Comparison of ENCODE assay signal across 26 mouse cellular contexts in genomic region chr8:115921889-115922288, GRCm38 (mm10).
A peak's percentile ranks its signal among the peaks of the same experiment; 100 is the strongest.
DNase-seq lines count a peak whose midpoint lies in the region; ATAC-seq and TF ChIP-seq lines count a peak whose summit lies in the region.
"Had no signal": no experiment of that assay in that cellular context is flagged by ENCODE, and none has a peak within 500 bp of the region (broad histone marks: within the 10 kb centered on the region; RNA-seq: fewer than 3 reads in every experiment).

No protein-coding gene starts in this region.

- TF ChIP-seq EP300 in lung, postnatal 0 days (IDR thresholded peaks at IDR 0.05), result 0 out of 2 replicates have a peak, but pooled peaks have one; percentile 35

- H3K27me3 ChIP-seq in lung, postnatal 0 days (replicated peaks; ENCODE audit: insufficient read depth, low read length), result no peaks in the 10 kb centered on the region
- no peaks in the 10 kb centered on the region for H3K27me3 ChIP-seq in limb, embryonic 10.5 days (ENCODE audit: low read depth, poor library complexity, severe bottlenecking)
- H3K27me3 ChIP-seq: embryonic facial prominence, embryonic 13.5 days; forebrain, embryonic 12.5 days; forebrain, embryonic 15.5 days; hindbrain, embryonic 13.5 days had no signal

- peak; percentile 34 for TF ChIP-seq CTCF in lung, postnatal 0 days (IDR thresholded peaks at IDR 0.05)

- ATAC-seq in lung, postnatal 0 days, result peak; percentile 75
- ATAC-seq in common myeloid progenitor, adult 5-6 weeks (replicated peaks; ENCODE audit: low read depth, poor library complexity, severe bottlenecking), result peak; percentile 32; the same call in 1 of the 2 replicates
- peak; percentile 90 for ATAC-seq in megakaryocyte progenitor cell, adult 5-6 weeks (replicated peaks; ENCODE audit: poor library complexity)
- ATAC-seq: activated CD4-positive, CD25-positive, alpha-beta regulatory T cell, adult 4 months; forebrain, embryonic 15.5 days; hindbrain, embryonic 16.5 days had no signal

- 57% methylated on average over 6 of the region's 6 CpGs for WGBS in lung, postnatal 0 days
- 87% methylated on average over 6 of the region's 6 CpGs for WGBS in limb, embryonic 10.5 days

- no peaks in the 10 kb centered on the region for H3K36me3 ChIP-seq in lung, postnatal 0 days (ENCODE audit: insufficient read depth, low read length)
- no peaks in the 10 kb centered on the region for H3K36me3 ChIP-seq in limb, embryonic 10.5 days
- H3K36me3 ChIP-seq: embryonic facial prominence, embryonic 10.5 days; embryonic facial prominence, embryonic 13.5 days; forebrain, embryonic 12.5 days; forebrain, embryonic 15.5 days; hindbrain, embryonic 10.5 days; hindbrain, embryonic 13.5 days had no signal

- H3K4me2 ChIP-seq in lung, postnatal 0 days (replicated peaks; ENCODE audit: low read depth, low read length), result no peak overlapping the region
- H3K4me2 ChIP-seq: embryonic facial prominence, embryonic 13.5 days; forebrain, embryonic 12.5 days; forebrain, embryonic 15.5 days; heart, embryonic 11.5 days; hindbrain, embryonic 13.5 days had no signal

- no peak overlapping the region for H3K27ac ChIP-seq in lung, postnatal 0 days (ENCODE audit: low read length)
- no peak overlapping the region for H3K27ac ChIP-seq in limb, embryonic 10.5 days
- H3K27ac ChIP-seq: embryonic facial prominence, embryonic 10.5 days; embryonic facial prominence, embryonic 13.5 days; forebrain, embryonic 12.5 days; forebrain, embryonic 15.5 days; hindbrain, embryonic 10.5 days; hindbrain, embryonic 13.5 days had no signal

- H3K4me1 ChIP-seq in lung, postnatal 0 days (ENCODE audit: insufficient read depth, low read depth, low read length), result no peaks in the 10 kb centered on the region
- H3K4me1 ChIP-seq in limb, embryonic 10.5 days, result no peaks in the 10 kb centered on the region
- H3K4me1 ChIP-seq: embryonic facial prominence, embryonic 10.5 days; forebrain, embryonic 12.5 days; forebrain, embryonic 15.5 days; hindbrain, embryonic 10.5 days; hindbrain, embryonic 13.5 days had no signal

- H3K4me3 ChIP-seq in lung, postnatal 0 days (ENCODE audit: low read depth, low read length), result no peak overlapping the region
- no peak overlapping the region for H3K4me3 ChIP-seq in limb, embryonic 10.5 days
- H3K4me3 ChIP-seq: embryonic facial prominence, embryonic 10.5 days; embryonic facial prominence, embryonic 13.5 days; erythroblast, embryonic 14.5 days; forebrain, embryonic 12.5 days; forebrain, embryonic 15.5 days; hindbrain, embryonic 10.5 days; hindbrain, embryonic 13.5 days had no signal

- no peaks in the 10 kb centered on the region for H3K9me3 ChIP-seq in lung, postnatal 0 days (ENCODE audit: low read length)
- H3K9me3 ChIP-seq in limb, embryonic 10.5 days (replicated peaks), result no peaks in the 10 kb centered on the region
- H3K9me3 ChIP-seq: embryonic facial prominence, embryonic 10.5 days; embryonic facial prominence, embryonic 13.5 days; forebrain, embryonic 12.5 days; forebrain, embryonic 15.5 days; hindbrain, embryonic 10.5 days; hindbrain, embryonic 13.5 days had no signal

- H3K9ac ChIP-seq in lung, postnatal 0 days (replicated peaks; ENCODE audit: low read depth), result no peak overlapping the region
- H3K9ac ChIP-seq: embryonic facial prominence, embryonic 13.5 days; forebrain, embryonic 12.5 days; forebrain, embryonic 15.5 days; hindbrain, embryonic 13.5 days had no signal

- peak; percentile 67 for DNase-seq in lung, postnatal 0 days (ENCODE audit: low spot score)
- no peak for DNase-seq in lung, adult 18-20 months
- DNase-seq in cerebellum, adult 18-20 months, result no peak
- no peak for DNase-seq in limb, embryonic 10.5 days (ENCODE audit: low spot score)
- DNase-seq: adrenal gland, postnatal 10 days; adrenal gland, postnatal 36 days; cerebellum, adult 2 months; cerebellum, adult 9-11 months; cerebellum, postnatal 25 days; embryo, embryonic 11 days; gastrocnemius, postnatal 10 days; gastrocnemius, postnatal 36 days; heart, adult 11 months; heart, postnatal 36 days had no signal

Comparison
In these comparisons a context has a peak if more than half of its experiments do, and no peak if none do; other contexts are left out.
1. ATAC-seq: peak in every context shown above with its lines; median percentile 90 in megakaryocyte progenitor cell, adult 5-6 weeks; 75 in lung, postnatal 0 days; 32 in common myeloid progenitor, adult 5-6 weeks.